Mouse (Mus musculus): ENCODE measurements around the gene Slit3.

The Slit3 gene

DNA sequence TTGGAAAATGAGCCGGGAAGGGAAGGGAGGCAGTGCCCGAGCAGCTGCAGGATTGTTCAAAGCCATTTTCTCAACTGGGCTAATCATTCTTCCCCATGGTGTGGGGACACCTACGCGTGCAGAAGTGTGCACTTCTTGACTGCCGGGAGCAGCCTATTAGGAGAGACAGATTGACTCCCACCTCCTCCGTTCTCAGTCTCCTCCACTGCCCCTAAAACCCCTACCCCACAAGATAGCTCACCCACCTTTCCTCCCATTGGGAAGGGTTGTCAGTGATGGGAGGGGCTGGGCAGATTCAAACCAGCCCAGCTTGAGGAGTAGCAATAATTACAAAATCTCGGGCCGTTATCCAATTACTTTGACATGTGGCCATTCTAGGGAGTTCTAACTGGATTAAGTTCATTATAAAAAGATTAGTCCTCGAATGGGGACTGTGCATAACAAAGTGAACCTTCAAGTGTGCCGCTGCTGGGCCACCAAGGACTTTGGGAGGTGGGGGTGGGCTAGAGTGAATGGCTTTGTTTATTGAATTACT is 333.2 kb downstream of the Slit3 start:
- ATAC-seq (ENCODE audit: low TSS enrichment) = no peak

DNA sequence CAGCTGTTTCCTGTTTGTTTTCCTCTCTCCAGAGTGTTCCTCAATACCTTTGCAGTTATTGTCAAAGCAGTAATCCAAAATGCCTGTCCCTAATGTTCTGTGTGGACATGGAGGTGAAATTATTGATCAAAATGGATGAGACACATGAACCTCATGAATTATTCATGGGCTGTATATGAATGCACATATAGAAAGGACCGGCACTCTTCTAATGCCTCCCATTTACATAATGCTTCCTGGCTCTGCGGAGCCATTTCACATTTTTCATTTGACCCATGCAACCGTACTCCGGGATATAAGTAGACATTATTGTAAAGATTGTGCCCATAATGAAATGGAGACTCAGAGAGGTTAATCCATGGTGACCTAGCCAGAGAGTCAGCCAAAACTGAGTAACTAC is 333.8 kb downstream of the Slit3 start:
- ATAC-seq (ENCODE audit: low TSS enrichment) = no peak

DNA sequence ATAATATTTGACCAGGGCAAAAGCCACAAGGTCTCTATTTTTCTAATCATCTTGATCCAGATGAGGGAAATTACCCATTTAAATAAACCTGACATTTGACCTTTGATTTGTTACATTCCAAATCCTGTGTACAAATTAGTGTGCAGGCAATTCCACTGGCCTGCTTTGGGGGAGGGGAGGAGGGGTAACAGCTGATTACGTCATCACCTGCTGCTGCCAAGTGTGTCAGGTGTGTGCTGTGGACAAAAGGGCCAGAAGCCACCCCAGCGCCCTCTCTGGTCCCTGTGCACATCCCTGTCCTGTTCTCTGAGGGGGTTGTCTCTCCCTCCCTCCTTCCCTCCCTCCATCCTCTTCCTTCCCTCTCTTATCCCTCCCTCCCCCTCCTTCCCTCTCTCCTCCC is 337.0 kb downstream of the Slit3 start:
- ATAC-seq (ENCODE audit: low TSS enrichment) = no peak

DNA sequence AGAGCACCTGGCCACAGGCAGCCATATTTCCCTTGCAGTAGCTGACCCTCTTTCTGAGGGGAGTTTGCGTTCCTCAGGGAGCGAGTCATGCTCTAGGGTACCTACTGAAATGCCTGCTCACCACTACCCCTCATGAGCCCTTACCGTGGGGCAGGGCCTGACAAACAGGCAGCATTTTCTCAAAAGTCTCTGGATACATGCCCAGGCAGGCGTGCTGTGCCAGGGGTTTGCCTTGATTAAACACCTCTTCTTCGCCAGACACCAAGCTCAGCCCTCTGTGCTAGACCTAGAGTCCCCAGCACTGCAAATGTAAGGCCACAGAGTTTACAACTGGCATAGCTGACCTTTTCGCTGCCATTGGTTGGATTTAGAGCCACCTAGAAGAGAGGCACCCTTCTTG is 345.7 kb downstream of the Slit3 start:
- no peak for ATAC-seq (ENCODE audit: low TSS enrichment)

DNA sequence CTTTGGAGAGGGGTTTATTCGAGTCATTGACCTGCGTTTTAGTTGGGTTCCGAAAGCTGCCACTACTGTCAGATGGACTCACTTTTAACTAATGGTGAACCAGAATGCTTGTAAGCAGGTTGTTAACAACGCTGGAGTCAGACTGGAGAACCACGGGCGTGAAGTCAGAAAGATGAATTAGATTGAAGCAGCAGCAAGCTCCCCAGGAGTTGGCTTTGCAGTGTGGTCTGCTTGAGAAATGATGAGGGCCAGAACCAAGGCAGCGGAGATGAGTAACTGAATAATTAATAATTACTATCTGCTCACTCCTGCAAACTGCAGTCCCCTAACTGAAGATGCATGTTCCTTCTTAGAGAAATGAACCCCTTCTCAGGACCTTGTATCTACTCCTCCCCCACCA is 347.8 kb downstream of the Slit3 start:
- ATAC-seq (ENCODE audit: low TSS enrichment) = no peak

DNA sequence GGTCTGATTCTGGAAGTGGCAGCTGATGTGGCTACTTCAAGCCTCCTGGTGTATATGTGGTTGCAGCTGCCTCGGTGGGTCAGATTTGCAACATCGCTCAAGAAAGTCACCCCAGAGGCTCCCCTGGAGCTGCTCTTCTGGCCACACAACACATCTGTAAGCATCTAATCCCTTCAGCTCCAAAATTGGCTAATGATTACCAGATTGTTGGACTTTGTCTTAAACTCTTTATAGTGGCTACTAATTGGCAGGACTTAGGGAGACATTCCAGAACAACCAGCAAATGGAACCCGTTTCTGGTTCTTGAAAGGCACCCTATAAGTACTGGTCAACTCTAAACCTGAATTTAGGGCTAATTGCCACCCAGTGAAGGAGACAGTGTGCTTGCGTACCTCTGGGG is 348.9 kb downstream of the Slit3 start:
- ATAC-seq (ENCODE audit: low TSS enrichment) = no peak

DNA sequence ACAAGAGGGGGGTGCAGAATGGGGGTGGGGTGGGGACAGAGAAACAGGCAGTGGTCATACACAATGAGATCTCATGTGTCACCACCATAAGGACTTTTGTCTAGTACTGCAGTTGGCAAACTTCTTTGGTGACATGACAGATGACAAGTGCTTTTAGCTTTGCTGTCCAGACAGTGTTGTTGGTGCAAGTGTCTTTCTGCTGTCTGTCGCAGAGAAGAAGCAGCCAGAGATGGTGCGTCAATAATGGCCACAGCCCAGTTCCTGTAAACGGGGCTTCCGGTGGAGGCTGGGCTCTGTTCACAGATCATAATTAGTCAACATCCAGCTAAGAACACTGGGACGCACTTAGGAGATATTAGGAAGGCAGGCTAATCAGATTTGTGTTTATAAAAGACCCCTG is 349.8 kb downstream of the Slit3 start:
- no peak for ATAC-seq (ENCODE audit: low TSS enrichment)

DNA sequence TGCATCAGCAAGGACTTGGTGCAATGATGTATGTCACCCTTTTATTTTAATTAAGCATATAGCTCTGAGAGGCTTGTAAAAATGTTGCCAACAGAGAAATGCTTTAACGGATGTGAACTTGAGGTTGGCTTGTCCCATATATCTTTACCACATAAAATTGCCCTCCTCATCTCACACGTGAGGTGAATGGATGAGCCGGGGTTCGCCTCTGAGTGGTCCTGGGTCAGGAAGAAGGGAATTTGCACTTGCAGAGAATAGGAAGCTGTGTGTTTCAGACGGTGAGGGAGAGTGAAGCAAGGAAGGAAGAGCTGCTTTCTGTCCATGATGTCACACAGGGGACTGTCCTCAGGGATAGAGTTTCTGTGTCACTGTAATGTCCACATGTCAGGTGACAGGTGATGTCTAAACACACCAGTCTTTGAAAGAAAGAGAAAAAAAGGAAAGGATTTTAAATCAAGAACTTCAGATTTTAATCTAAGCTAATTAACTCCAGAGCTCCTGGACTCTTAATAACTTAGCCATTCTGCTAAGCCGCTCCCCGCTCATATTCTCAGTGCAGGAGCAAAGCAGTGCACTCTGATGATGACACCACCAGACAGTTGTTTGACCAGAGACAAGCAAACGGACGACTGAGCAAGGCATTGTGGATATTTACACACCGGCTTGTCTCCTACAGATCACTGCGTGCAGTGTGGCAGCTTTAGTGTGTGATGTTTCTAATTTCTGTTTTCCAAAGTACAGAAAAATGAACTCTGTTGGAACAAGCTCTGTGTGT is 352.0 kb downstream of the Slit3 start:
- ATAC-seq (ENCODE audit: low TSS enrichment) = no peak

DNA sequence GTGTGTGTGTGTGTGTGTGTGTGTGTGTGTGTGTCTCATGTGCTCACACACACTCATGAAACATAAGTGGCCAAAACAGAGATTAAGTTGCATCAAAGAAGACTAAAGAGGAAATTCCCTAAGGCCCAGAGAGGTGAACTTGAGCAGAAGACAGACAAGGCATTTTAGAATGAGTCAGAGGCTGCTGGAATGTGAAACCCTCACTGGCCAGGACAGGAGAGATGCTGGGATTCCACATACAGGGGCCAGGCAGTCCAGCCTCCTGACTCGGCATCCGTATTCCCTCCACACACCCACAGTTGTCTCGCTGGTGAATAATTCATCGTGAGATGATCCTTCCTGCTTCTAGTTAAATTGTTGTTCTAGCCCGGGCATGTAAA is 352.6 kb downstream of the Slit3 start:
- no peak for ATAC-seq (ENCODE audit: low TSS enrichment)

DNA sequence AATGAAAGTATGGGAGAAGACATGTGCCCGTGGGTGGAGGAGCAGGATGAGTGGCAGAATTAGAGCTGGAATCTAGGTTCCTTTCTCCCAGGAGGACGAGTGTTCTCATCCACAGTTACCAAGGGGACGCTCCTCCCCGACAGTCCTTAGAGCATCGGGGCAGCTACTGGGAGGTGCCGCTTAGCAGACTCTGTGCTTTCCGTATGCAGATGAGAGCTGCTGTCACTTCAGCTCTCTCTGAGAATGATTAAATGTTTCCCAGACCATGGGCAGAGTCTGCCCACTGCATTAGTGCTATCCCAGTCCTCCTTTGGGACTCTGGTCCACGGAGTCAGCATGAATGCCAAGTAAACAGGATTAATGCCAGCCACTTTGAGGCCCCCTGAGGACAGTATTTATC is 359.1 kb downstream of the Slit3 start:
- ATAC-seq (ENCODE audit: low TSS enrichment) = peak; percentile 87

DNA sequence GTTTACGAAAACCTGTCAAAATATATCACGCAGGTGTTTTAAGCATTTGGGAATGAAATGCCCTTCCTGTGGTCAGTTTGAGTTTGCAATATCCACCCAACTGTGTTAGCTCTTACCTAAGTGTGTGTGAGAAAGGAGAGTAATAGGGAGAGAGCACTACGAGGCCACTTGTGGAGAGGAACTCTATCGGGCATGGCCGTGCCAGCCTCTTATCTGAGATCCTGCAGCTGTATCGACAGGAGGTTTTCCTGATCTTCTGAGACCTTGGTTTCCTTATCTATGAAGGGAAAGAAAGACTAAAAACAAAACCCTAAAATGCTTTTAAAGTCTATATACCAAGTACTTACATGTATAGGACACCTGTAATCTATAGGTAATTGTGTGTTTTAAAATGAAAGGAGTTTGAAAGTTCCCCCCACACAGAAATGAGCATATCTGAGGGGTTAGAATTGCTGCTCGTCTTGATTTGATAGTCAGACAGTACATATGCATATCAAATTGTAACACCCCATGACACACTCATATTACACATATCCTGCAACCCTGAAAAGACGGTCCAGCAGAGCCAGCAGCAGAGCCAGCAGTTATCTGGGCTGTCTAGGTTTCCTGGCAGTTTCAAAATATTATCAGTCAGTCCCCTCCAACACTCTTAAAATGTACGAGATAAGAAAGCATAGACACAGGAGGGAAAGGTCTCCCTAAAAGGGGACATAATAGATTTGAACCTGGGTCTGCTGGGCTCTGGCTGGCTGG is 360.8 kb downstream of the Slit3 start:
- ATAC-seq (ENCODE audit: low TSS enrichment) = no peak

DNA sequence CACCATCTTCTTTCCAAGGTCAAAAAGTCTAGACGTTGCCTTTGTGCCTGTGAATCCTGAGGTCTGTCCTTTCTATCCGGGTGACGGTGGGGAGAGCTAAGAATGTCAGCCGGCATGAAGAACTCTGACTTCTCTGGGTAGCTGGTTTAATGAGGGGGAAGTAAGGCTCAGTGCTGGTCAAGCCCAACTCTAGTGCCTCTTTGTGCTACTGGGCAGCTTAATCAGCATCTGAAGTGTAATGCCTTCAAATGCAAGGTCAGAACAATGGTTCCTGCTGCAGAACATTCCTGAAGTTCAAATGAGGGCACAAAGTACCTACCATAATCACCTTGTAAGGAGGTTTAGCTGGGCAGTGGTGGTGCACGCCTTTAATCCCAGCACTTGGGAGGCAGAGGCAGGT is 366.9 kb downstream of the Slit3 start:
- ATAC-seq (ENCODE audit: low TSS enrichment) = no peak

DNA sequence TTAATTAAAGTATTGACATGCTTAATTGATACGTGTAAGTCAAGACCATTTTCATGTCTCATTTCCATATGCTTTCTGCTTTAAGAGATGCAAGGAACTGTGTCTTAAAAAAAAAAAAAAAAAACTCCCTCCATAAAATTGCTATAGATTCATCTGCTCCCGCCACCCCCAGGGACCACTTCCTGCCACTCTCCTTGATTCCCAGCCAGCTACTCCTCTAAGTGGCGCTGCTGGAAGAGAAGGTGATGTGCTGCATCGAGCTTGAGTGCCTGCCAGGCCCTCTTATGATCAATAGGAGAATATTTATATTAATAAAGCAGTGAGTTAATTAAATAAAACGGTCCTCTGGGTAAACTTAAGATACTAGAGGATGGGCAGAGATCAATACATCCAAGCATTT is 370.7 kb downstream of the Slit3 start:
- no peak for ATAC-seq (ENCODE audit: low TSS enrichment)

DNA sequence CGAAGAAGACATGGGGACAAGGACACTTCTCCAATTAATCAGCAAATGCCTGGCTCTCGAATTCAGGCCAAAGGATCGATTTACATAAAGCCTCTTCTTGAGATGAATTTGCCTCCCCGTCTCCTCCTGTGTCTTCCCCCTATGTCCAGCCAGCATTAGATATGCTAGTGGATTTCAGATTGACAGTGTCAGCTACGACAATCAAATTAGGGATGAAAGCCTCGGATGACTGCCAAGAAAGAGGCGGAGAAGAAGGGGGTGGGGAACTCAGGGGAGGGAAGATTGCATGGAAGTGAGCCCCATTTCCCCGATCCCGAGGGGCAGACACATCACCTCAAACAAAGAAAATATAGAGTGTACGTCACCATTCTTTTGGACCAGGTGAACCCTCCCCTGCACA is 375.9 kb downstream of the Slit3 start:
- ATAC-seq (ENCODE audit: low TSS enrichment) = no peak

DNA sequence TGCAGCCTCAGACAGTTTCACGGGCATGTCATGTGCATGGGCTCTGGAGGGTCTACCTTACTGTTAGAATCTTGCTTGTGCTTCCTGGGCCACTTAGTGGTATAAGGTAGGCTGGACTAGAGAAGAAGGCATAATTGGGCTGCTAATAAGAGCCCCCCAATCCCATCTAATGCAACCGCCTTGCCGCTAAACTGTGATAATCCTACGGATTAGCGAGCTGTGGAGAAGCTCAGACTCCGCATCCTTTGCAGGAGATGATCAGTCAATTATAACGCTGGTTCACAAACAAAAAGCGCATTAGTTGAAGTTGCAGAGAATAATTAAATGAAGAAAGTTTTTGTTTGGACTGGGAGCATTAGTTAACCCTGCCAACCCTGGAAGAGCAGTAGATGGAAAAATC is 376.9 kb downstream of the Slit3 start:
- ATAC-seq (ENCODE audit: low TSS enrichment) = no peak

DNA sequence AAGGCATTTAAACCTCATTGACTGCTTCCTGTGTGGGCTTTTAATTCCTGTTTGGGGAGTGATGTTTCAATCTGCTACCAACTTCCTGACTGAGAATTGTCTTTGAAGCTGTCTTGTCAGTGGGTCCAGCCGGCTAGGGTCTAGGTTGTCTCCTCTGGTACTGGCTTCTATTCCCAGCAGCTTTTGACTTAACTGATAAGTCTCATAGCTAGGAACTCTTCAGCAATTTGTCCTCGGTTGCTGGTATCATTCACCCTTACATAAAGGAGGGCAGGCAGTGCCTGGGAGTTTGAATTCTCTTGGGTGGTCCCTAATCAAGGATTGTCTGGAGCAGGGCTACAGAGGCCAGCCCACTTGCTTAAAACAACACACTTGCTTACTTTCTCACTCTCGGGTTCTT is 381.1 kb downstream of the Slit3 start:
- ATAC-seq (ENCODE audit: low TSS enrichment) = no peak

DNA sequence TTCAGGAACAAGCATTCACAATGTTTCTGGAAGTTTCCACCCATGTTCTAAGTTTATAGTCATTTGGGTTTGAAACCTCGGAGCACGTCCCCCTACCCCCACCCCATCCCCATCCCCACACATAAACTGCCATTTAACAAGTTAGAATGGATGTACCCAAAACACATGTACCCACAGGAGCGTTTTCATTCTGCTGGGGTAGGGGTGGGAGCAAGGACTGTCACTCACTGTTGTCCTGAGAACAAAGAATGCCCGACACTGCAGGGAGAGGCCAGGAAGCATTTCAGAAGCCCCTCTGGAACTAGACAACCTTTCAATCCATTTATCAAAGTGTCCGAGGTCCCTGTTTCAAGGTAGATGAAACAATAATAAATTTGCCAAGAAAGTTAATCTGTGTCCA is 383.0 kb downstream of the Slit3 start:
- no peak for ATAC-seq (ENCODE audit: low TSS enrichment)

DNA sequence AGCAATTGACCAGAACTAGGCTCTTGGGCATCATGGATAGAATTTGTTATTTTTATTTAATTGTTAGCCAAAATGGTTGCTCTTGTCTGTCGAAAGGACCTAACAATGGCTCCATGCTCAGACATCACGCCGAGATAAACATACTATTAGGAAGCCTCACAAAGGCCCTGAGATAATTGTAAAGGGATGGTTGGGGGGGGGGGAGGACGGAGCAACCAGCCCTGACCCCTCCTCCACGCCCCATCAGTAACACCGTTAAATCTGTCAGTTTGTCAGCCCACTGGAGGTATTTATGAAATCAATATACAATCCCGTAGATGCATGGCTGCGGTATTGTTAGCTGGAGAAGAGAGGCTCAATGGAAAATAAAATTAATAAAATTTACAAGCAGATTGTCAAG is 383.9 kb downstream of the Slit3 start:
- no peak for ATAC-seq (ENCODE audit: low TSS enrichment)

DNA sequence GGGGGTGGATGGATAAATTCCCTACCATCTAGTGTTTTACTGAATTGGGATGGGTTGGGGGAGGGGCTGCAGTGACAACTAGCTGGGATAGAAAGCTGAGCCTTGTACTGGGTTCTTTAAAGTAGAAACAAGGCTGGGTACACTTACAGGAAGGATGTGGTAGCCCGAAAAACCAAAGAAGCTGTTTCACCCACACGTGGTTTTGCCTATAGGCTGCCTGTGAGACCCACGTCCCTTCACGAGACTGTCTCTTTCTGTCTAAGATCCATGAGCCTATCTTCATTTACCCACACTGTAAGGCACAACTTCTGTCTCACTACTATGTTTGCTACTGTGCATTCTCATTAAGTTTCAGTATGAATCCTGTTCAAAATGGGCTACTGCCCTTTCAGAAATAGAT is 384.3 kb downstream of the Slit3 start:
- 0 out of 2 replicates have a peak, but pooled peaks have one; percentile 31 for ATAC-seq (ENCODE audit: low TSS enrichment)

DNA sequence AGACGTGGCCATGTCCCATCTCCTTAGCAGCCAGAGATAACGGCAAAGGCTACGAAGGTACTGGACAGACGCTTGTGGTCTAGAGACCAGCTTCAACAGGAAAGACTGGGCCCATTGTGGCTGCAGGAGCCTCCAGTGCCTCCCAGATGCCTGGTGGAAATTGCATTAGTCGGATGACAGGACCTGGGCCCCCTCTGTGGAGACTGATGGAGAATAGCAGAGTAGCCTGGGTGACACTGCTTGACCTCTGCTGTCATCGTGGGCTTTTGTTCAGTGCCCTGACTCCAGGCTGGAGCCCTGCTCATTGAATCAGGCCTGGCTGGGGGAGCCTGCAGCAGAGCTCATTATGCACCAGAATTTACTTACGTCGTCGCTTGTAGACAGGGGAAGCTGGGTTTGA is 384.8 kb downstream of the Slit3 start:
- no peak for ATAC-seq (ENCODE audit: low TSS enrichment)

DNA sequence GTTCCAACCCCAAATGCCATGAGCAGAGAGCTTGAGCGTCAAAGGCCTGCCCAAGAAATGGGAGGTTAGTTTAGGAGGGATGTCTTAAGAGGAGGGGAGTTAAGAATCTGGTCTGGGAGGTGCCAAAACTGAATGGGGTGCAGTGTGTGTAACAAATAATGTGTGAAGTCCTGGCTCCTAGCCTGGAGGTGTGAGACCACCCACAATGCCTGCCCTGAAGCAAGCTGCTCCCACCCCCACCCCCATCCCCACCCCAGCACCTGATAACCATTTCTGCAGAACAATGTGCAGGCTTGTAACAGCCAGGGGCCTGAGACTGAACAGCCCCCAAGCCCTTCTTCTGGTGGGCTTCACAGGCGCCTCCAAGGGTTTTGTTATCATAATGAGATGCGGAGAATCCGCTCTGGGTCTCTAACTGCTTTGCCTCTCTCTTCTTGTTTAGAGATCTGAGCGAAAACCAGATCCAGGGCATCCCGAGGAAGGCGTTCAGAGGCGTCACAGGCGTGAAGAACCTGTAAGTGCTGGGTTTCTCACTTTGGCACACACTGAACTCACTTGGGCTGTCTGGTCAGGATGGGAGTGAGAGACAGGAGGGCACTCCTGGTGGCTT is 386.9 kb downstream of the Slit3 start:
- ATAC-seq (ENCODE audit: low TSS enrichment) = no peak

DNA sequence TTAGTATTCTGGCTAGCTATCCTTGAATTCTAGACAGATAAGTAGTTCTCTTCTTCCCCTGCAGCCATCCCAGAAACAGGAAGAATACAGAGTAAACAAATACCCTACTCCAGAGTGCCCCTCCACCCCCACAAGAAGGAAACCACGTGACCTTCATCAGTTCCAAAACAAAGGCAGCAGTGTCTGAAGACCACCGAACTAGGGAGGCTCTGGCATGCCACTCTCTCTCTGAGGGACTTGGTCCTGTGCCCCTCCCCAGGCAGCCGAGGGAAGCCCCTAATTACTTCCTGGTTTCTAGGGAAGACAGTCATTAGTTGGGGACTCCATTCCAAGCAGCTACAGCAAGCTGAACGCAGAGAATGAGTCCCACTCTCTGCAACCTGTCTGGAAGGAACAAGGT is 391.7 kb downstream of the Slit3 start:
- no peak for ATAC-seq (ENCODE audit: low TSS enrichment)

DNA sequence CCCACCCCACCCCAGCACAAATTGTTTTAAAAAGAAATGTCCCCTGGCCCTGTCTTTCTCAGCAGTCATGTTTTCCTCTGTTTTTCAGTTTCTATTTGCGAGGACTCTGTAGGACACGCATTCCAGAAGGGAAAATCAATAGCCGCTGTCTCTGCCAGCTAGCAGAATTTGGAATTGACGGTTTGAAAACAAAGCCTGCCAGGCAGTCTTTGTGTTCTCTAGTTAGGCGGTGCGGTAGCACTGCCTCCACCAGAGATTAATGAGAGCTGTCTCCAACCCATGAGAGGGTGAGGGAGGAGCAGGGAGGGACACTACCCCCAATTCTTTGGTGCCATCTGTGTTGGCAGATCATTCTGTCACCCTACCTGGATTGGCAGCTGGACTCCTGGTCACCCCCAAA is 392.3 kb downstream of the Slit3 start:
- ATAC-seq (ENCODE audit: low TSS enrichment) = peak; percentile 25; the same call in 1 of the 2 replicates

All from frontal cortex, adult (tissue).